Mouse (Mus musculus): Measurements from ENCODE around the gene Trmt44.

DNA sequence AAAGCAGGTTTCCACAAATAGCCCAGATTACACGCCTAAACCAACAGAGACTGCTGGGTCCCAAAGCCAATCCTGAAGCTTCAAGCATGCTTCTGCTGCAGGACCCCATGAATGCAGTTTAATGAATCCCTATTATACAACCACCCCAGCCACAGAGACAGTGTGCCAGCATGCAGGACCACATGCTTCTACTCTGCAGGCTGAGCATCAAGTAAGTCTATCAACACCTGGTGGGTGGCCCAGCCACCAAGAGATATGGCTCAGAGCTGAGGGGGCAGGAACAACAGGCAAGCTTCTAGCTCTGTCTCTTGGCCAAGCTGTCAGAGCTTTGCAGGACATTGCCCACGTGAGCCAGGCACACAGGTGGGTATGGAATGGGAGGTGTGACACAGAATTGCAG, 12.3 kb downstream of the Trmt44 start:
- no peak for TF ChIP-seq POLR2A (IDR thresholded peaks at IDR 0.05; ENCODE audit: extremely low read depth, insufficient read depth, low read length)
- no peak for TF ChIP-seq CTCF (IDR thresholded peaks at IDR 0.05; ENCODE audit: extremely low read depth, insufficient read depth, low read length)
